8 mouse cellular contexts compared by ENCODE assay signal in genomic region chr15:99026259-99026658, GRCm38 (mm10). TPM values are rescaled to one million over a fixed set of nuclear protein-coding genes. Genes with fewer than 3 reads are reported as not detected.
DNase-seq lines count a peak whose midpoint lies in the region; ATAC-seq and TF ChIP-seq lines count a peak whose summit lies in the region.
"Had no signal": no experiment of that assay in that cellular context is flagged by ENCODE, and none has a peak within 500 bp of the region (broad histone marks: within the 10 kb centered on the region; RNA-seq: fewer than 3 reads in every experiment).

No protein-coding gene starts in this region.

- 67% methylated on average over 4 of the region's 4 CpGs for WGBS in forebrain, embryonic 13.5 days

- H3K27ac ChIP-seq in ES-Bruce4 (ENCODE audit: insufficient read depth, low read length): no peak overlapping the region
- H3K27ac ChIP-seq in forebrain, embryonic 13.5 days: no peak overlapping the region
- H3K27ac ChIP-seq: neural tube, embryonic 12.5 days had no signal

- intact Hi-C loops in left cerebral cortex, postnatal 25 days (cut with DNase I): no loop called here

- peak; percentile 67 for DNase-seq in kidney, postnatal 10 days
- no peak for DNase-seq in kidney, adult 8-10 months
- DNase-seq in adipocyte (ENCODE audit: low spot score): peak; percentile 55
- peak; percentile 36 for DNase-seq in retina, postnatal 7 days (ENCODE audit: low read depth, low spot score)
- DNase-seq in left cerebral cortex, postnatal 25 days (ENCODE audit: low spot score in 2 of 2): no peak

- ATAC-seq in forebrain, embryonic 13.5 days: no peak

- H3K4me2 ChIP-seq in forebrain, embryonic 13.5 days: no peak overlapping the region
- H3K4me2 ChIP-seq: neural tube, embryonic 12.5 days had no signal

- TF ChIP-seq POLR2A in ES-Bruce4 (IDR thresholded peaks at IDR 0.05; ENCODE audit: insufficient read depth, low read length): no peak

- TF ChIP-seq CTCF in ES-Bruce4 (IDR thresholded peaks at IDR 0.05; ENCODE audit: low read depth, low read length): peak; percentile 41

- TF ChIP-seq EP300 in ES-Bruce4 (IDR thresholded peaks at IDR 0.05; ENCODE audit: insufficient read depth, low read depth, low read length): no peak

- no peaks in the 10 kb centered on the region for H3K27me3 ChIP-seq in ES-Bruce4 (ENCODE audit: control insufficient read depth, insufficient read depth, low read length, poor library complexity, severe bottlenecking)
- H3K27me3 ChIP-seq in forebrain, embryonic 13.5 days: 0 out of 2 replicates have a peak, but pooled peaks cover 2% of the 10 kb centered on the region

- no peaks in the 10 kb centered on the region for H3K36me3 ChIP-seq in ES-Bruce4 (ENCODE audit: control insufficient read depth, insufficient read depth, low read length, poor library complexity, severe bottlenecking)
- no peaks in the 10 kb centered on the region for H3K36me3 ChIP-seq in forebrain, embryonic 13.5 days (ENCODE audit: poor library complexity, severe bottlenecking)
- H3K36me3 ChIP-seq: neural tube, embryonic 12.5 days had no signal

- no peaks in the 10 kb centered on the region for H3K4me1 ChIP-seq in ES-Bruce4 (ENCODE audit: control insufficient read depth, insufficient read depth, low read length)
- H3K4me1 ChIP-seq in forebrain, embryonic 13.5 days: peaks cover 20% of the 10 kb centered on the region

- H3K9ac ChIP-seq in ES-Bruce4 (ENCODE audit: low read depth, poor library complexity, severe bottlenecking): no peak overlapping the region
- H3K9ac ChIP-seq in forebrain, embryonic 13.5 days: no peak overlapping the region
- H3K9ac ChIP-seq: neural tube, embryonic 12.5 days had no signal

- no peak overlapping the region for H3K4me3 ChIP-seq in ES-Bruce4 (ENCODE audit: low read depth, low read length)
- no peak overlapping the region for H3K4me3 ChIP-seq in forebrain, embryonic 13.5 days
- H3K4me3 ChIP-seq: neural tube, embryonic 12.5 days had no signal

- no peaks in the 10 kb centered on the region for H3K9me3 ChIP-seq in ES-Bruce4 (replicated peaks; ENCODE audit: control insufficient read depth, insufficient read depth, low read length, poor library complexity, severe bottlenecking)
- no peaks in the 10 kb centered on the region for H3K9me3 ChIP-seq in forebrain, embryonic 13.5 days (replicated peaks)
- H3K9me3 ChIP-seq: neural tube, embryonic 12.5 days had no signal

RNA-seq across cellular contexts. Expression of gene Tuba1c, which starts 3.4 kb away (rescaled TPM):
- 407 and 426 TPM in 2 replicates for polyA plus RNA-seq in ES-Bruce4 (2011; ENCODE audit: insufficient read depth, insufficient read length, low read depth, missing spikeins)
- total RNA-seq in left cerebral cortex, postnatal 25 days (2021): 10 to 100 TPM; 71.0 to 80.5 TPM
- polyA plus RNA-seq in forebrain, embryonic 13.5 days (2015; fragmentation: Nextera tagmentation; extraction: Ambion mirVana): 97.6 and 102 TPM in 2 replicates

RNA-seq across cellular contexts. Expression of gene Prph, which starts 28.7 kb away (rescaled TPM):
- 8.0 and 11.5 TPM in 2 replicates for polyA plus RNA-seq in ES-Bruce4 (2011; ENCODE audit: insufficient read depth, insufficient read length, low read depth, missing spikeins)
- total RNA-seq in left cerebral cortex, postnatal 25 days (2021): 1 to 10 TPM; 1.4 to 1.6 TPM
- 0.94 and 1.6 TPM in 2 replicates for polyA plus RNA-seq in forebrain, embryonic 13.5 days (2015; fragmentation: Nextera tagmentation; extraction: Ambion mirVana)

RNA-seq across cellular contexts. Expression of gene Troap, which starts 48.1 kb away (rescaled TPM):
- 43.3 and 46.5 TPM in 2 replicates for polyA plus RNA-seq in ES-Bruce4 (2011; ENCODE audit: insufficient read depth, insufficient read length, low read depth, missing spikeins)
- under 1 TPM; 0.69 TPM for total RNA-seq in left cerebral cortex, postnatal 25 days (2021)
- polyA plus RNA-seq in forebrain, embryonic 13.5 days (2015; fragmentation: Nextera tagmentation; extraction: Ambion mirVana): 37.8 and 38.6 TPM in 2 replicates

Comparison
In these comparisons a context has a peak if more than half of its experiments do, and no peak if none do; other contexts are left out.
1. DNase-seq: peak in kidney, postnatal 10 days (single experiment), adipocyte (single experiment) and retina, postnatal 7 days (single experiment); none in kidney, adult 8-10 months (0 of 2) and left cerebral cortex, postnatal 25 days (0 of 2).